Mouse (Mus musculus) hindbrain, embryonic 10.5 days (tissue): Measurements from ENCODE around the gene Mdh2. TPM values are rescaled to one million over a fixed set of nuclear protein-coding genes. Genes with fewer than 3 reads are reported as not detected.

Experiments
- DNase-seq: peaks from one replicate; pipeline ENCODE4 v3.0.0-alpha.2; 2017; ENCODE audit warnings: low spot score
- H3K27ac ChIP-seq: fragments of 300-500 bp; sonication (generic); 2 replicates; pipeline ENCODE4 v1.5.1; 2016; ENCODE audit warnings: mild to moderate bottlenecking, moderate library complexity
- H3K27me3 ChIP-seq: fragments of 300-500 bp; sonication (generic); 2 replicates; pipeline ENCODE4 v1.6.1; 2016; ENCODE audit warnings: mild to moderate bottlenecking; ENCODE audit not compliant: poor library complexity, insufficient read depth, severe bottlenecking
- H3K36me3 ChIP-seq: fragments of 300-500 bp; sonication (generic); 2 replicates; pipeline ENCODE4 v1.6.1; 2016; ENCODE audit warnings: mild to moderate bottlenecking, moderate library complexity
- H3K4me1 ChIP-seq: fragments of 300-500 bp; sonication (generic); replicated peaks from 2 replicates; pipeline ENCODE4 v1.6.1; 2016; ENCODE audit warnings: mild to moderate bottlenecking
- H3K4me3 ChIP-seq: fragments of 300-500 bp; sonication (generic); 2 replicates; pipeline ENCODE4 v1.5.1; 2016; ENCODE audit warnings: mild to moderate bottlenecking, moderate library complexity
- H3K9me3 ChIP-seq: fragments of 300-500 bp; sonication (generic); 2 replicates; pipeline ENCODE4 v1.6.1; 2016; ENCODE audit warnings: mild to moderate bottlenecking, moderate library complexity
- WGBS: fragments of 180-500 bp; shearing (Covaris S2); methylation state at CpG from one replicate; pipeline ENCODE4 v1.1.7; 2016; 5-methylcytosine and 5-hydroxymethylcytosine counted together
- polyA plus RNA-seq: library from polyadenylated mRNA; unstranded; fragments of >200 nt; fragmentation: Nextera tagmentation; extraction: Ambion mirVana; gene quantifications from 2 replicates; pipeline ENCODE4 v1.2.1, GENCODE M21; 2016

Mdh2 gene
- polyA plus RNA-seq, 1 experiment from 2014 or later, result 683 TPM

GRCm38 (mm10) chr5:135782901-135783300 lies 4.6 kb downstream of the Mdh2 start:
- 95% methylated on average over 4 of the region's 4 CpGs for WGBS
- Histone ChIP-seq H3K27me3 (no peaks in the 10 kb centered on the region), H3K4me3 (no peak overlapping the region), H3K4me1 (peaks cover 23% of the 10 kb centered on the region), H3K36me3 (peaks cover 79% of the 10 kb centered on the region), H3K27ac (no peak overlapping the region), H3K9me3 (no peaks in the 10 kb centered on the region)
- DNase-seq, result no peak

DNA sequence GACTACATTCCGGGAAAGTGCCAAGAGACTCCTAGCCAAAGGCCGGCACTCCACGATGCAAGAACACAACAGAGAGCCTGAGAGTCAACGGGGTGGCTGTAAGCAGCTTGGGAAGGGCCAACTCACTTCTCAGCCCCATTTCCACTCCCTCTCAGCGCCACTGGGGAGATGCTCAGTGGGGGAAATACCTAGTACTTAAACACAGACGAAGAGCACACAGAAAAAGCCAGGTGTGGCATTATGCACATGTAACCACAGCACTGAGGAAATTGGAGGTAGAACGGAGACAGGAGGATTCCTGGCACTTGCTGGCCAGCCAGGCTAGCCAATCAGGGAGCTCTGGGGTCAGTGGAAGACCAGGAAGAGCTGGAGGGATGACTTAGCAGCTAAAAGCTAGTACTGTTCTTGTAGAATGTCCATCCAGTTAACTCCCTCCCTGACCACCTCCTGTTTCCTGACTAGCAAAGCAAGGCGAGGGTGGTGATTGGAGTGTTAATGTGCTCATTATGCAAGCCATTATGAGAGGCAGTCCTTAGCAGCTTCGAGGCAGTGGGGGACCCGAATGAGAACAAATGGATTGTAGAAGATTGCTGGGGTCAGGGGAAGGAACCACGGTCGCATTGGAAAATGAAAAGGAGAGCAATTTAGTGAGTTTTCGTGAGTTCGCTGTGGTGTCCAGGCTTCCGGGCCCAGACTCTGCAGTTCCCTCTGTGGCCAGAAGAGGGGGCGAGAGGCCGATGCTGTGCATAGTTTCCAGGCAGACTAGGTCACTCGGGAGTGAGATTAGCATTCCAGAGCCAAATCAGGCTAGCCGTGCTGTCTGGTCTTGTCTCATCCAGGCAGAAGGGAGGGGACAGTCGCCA lies 15.9 kb downstream of the Mdh2 start:
- Histone ChIP-seq H3K4me3 (peak overlapping the region; percentile 34), H3K27me3 (peaks cover 4% of the 10 kb centered on the region; the same call in 1 of the 2 replicates), H3K27ac (peak overlapping the region; percentile 86), H3K4me1 (peaks cover 17% of the 10 kb centered on the region), H3K36me3 (peaks cover 31% of the 10 kb centered on the region), H3K9me3 (no peaks in the 10 kb centered on the region)
- DNase-seq, result peak; percentile 92
- 12% methylated on average over 20 of the region's 20 CpGs for WGBS

GRCm38 (mm10) chr5:135794859-135795181 lies 16.5 kb downstream of the Mdh2 start:
- 9% methylated on average over 5 of the region's 5 CpGs for WGBS
- Histone ChIP-seq H3K4me1 (peaks cover 17% of the 10 kb centered on the region), H3K36me3 (peaks cover 25% of the 10 kb centered on the region), H3K4me3 (peak overlapping the region; percentile 34), H3K27ac (peak overlapping the region; percentile 86), H3K9me3 (no peaks in the 10 kb centered on the region), H3K27me3 (peaks cover 4% of the 10 kb centered on the region; the same call in 1 of the 2 replicates)
- DNase-seq, result no peak

GRCm38 (mm10) chr5:135799746-135800145 lies 21.5 kb downstream of the Mdh2 start:
- Histone ChIP-seq H3K4me1 (peaks cover 35% of the 10 kb centered on the region), H3K27ac (no peak overlapping the region), H3K4me3 (no peak overlapping the region), H3K36me3 (no peaks in the 10 kb centered on the region), H3K27me3 (peaks cover 7% of the 10 kb centered on the region; the same call in 1 of the 2 replicates), H3K9me3 (no peaks in the 10 kb centered on the region)
- DNase-seq, result peak; percentile 30
- 49% methylated on average over 4 of the region's 4 CpGs for WGBS

GRCm38 (mm10) chr5:135800927-135801326 lies 22.6 kb downstream of the Mdh2 start:
- Histone ChIP-seq H3K27me3 (0 out of 2 replicates have a peak, but pooled peaks cover 4% of the 10 kb centered on the region), H3K4me3 (no peak overlapping the region), H3K36me3 (no peaks in the 10 kb centered on the region), H3K27ac (peak overlapping the region; percentile 76), H3K9me3 (no peaks in the 10 kb centered on the region), H3K4me1 (peaks cover 30% of the 10 kb centered on the region)
- 2% methylated on average over 6 of the region's 6 CpGs for WGBS
- no peak for DNase-seq

DNA sequence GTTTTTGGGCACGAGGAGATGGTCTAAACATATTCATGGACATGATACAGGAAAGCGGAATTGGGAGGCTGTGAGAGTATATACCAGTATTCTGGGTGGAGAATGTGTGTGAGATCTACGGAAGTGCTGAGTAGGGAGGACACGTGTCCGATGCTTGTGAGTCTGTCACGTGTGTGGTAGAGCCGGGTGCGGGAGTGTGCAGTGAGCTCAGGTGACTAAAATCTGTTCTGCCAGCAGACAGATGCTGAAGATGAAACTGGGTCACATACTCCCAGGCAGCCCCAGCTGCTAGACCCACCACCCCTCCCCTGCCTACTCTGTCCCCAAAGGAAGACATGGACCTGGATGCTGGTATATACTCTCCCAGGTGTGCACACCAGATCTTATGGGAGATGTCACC lies 24.4 kb downstream of the Mdh2 start:
- WGBS, result 90% methylated on average over 8 of the region's 8 CpGs

DNA sequence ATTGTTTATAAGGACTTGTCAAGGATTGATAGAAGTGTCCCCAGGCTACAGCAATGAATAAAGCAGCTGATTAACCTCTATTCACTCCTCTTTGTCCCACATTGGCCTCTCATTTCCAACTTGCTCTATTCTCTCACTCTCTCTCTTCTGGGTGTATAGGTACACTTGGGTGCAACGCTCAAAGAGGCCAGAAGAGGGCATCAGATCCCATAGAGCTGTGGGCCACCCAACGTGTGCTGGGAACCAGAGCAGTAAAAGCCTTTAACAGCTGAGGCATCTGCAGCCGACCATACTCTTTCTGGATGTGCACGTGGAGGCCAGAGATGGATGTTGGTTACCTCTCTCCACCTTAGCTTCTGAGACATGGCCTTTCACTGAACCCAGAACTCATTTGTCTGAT lies 24.9 kb downstream of the Mdh2 start:
- no peaks in the 10 kb centered on the region for H3K36me3 ChIP-seq
- DNase-seq, result no peak
- 69% methylated on average over 4 of the region's 4 CpGs for WGBS
- no peak overlapping the region for H3K27ac ChIP-seq
- H3K4me1 ChIP-seq, result peaks cover 41% of the 10 kb centered on the region
- no peak overlapping the region for H3K4me3 ChIP-seq
- no peaks in the 10 kb centered on the region for H3K9me3 ChIP-seq
- H3K27me3 ChIP-seq, result 0 out of 2 replicates have a peak, but pooled peaks cover 4% of the 10 kb centered on the region

More for the DNA sequence above, 24.4 kb downstream of the Mdh2 start:
- H3K27ac ChIP-seq, result no peak overlapping the region
- no peak for DNase-seq
- no peak overlapping the region for H3K4me3 ChIP-seq
- 0 out of 2 replicates have a peak, but pooled peaks cover 4% of the 10 kb centered on the region for H3K27me3 ChIP-seq
- peaks cover 41% of the 10 kb centered on the region for H3K4me1 ChIP-seq
- H3K36me3 ChIP-seq, result no peaks in the 10 kb centered on the region
- H3K9me3 ChIP-seq, result no peaks in the 10 kb centered on the region

GRCm38 (mm10) chr5:135803676-135804075 lies 25.4 kb downstream of the Mdh2 start:
- Histone ChIP-seq H3K4me1 (peaks cover 41% of the 10 kb centered on the region), H3K27me3 (0 out of 2 replicates have a peak, but pooled peaks cover 4% of the 10 kb centered on the region), H3K4me3 (no peak overlapping the region), H3K27ac (no peak overlapping the region), H3K36me3 (no peaks in the 10 kb centered on the region), H3K9me3 (no peaks in the 10 kb centered on the region)
- no peak for DNase-seq
- WGBS, result 87% methylated on average over 4 of the region's 4 CpGs

DNA sequence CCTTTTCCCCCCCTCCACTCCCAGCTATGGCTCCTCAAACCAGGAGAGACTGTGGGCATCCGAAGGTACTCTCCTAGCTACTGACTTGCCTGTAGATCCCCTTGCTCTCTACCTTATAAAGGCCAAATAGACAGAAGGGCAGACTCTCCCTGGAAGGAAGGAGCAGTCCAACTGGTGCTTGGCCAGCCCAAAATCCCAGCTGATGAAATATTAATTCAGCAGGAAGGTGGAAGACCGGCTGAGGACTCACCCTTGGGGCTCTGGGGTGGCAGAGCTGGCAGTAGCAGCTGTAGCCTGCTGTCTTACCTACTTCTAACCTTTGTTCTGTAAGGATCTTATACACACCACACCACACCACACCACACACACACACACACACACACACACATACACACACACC lies 26.5 kb downstream of the Mdh2 start:
- 64% methylated on average over 2 of the region's 2 CpGs for WGBS
- no peak for DNase-seq
- Histone ChIP-seq H3K27me3 (0 out of 2 replicates have a peak, but pooled peaks cover 4% of the 10 kb centered on the region), H3K36me3 (no peaks in the 10 kb centered on the region), H3K9me3 (no peaks in the 10 kb centered on the region), H3K27ac (peak overlapping the region; percentile 35; the same call in 1 of the 2 replicates), H3K4me1 (peaks cover 41% of the 10 kb centered on the region), H3K4me3 (no peak overlapping the region)

- WGBS, result 5% methylated on average over 29 of the region's 29 CpGs
- H3K9me3 ChIP-seq, result no peaks in the 10 kb centered on the region
- H3K27me3 ChIP-seq, result no peaks in the 10 kb centered on the region
- H3K4me1 ChIP-seq, result peaks cover 25% of the 10 kb centered on the region
- H3K27ac ChIP-seq, result peak within 1 kb of the TSS; percentile 86
- H3K36me3 ChIP-seq, result no peaks in the 10 kb centered on the region
- DNase-seq, result peak; percentile 90
- peak within 1 kb of the TSS; percentile 56 for H3K4me3 ChIP-seq
These were observed 28.4 kb downstream of the Mdh2 start, which contains the start of gene Srrm3 for GRCm38 (mm10) chr5:135806555-135807262. Srrm3 (plus strand) TSS chr5:135806890.

DNA sequence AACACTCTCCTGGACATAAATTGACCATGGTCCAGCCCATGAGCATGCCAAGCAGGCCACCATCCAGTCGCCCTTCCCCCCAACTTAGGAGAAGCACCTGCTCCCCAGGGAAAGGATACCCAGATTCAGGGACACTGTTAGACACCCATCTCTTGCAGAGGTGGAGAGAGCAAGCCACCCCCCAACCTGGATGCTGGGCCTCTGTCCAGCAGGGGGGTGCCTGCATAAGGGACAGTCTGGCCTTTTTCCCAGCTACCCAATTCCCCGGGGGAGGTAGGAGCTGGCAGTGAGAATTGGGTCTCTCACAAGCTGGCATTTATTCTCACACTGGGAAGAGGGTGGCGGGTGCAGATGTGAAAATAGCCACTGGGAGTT lies 29.0 kb downstream of the Mdh2 start:
- DNase-seq, result no peak
- Histone ChIP-seq H3K27me3 (no peaks in the 10 kb centered on the region), H3K9me3 (no peaks in the 10 kb centered on the region), H3K4me3 (peak overlapping the region; percentile 56), H3K4me1 (peaks cover 20% of the 10 kb centered on the region), H3K36me3 (no peaks in the 10 kb centered on the region), H3K27ac (peak overlapping the region; percentile 86)
- WGBS, result 45% methylated on average over 3 of the region's 3 CpGs

DNA sequence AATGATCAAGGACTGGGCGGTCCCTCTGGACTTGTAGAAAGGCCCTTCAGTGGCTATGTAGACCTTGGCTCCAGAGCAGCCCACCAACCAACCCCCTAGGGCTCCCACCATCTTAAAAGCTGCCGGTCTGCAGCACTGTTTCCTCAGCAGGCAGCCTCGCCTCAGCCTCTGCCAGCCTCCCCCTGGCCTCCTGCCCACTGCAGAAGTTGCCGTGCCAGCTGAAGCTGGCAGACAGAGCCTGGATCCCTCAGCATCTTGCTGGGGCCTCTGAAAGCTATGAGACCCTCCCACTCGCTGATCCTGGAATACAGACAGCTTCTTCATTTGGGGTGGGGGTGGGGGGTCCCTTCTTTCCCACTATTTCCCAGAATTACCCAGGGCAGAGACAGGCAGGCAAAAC lies 34.7 kb downstream of the Mdh2 start:
- Histone ChIP-seq H3K9me3 (no peaks in the 10 kb centered on the region), H3K4me1 (peaks cover 6% of the 10 kb centered on the region; the same call in 1 of the 2 replicates), H3K27me3 (no peaks in the 10 kb centered on the region), H3K4me3 (no peak overlapping the region), H3K36me3 (no peaks in the 10 kb centered on the region), H3K27ac (no peak overlapping the region)
- no peak for DNase-seq
- WGBS, result 76% methylated on average over 5 of the region's 5 CpGs

- Histone ChIP-seq H3K36me3 (no peaks in the 10 kb centered on the region), H3K27me3 (peaks cover 9% of the 10 kb centered on the region), H3K27ac (no peak overlapping the region), H3K9me3 (no peaks in the 10 kb centered on the region), H3K4me3 (no peak overlapping the region), H3K4me1 (peaks cover 20% of the 10 kb centered on the region)
- WGBS, result 46% methylated on average over 7 of the region's 7 CpGs
- DNase-seq, result no peak
These were observed 40.2 kb downstream of the Mdh2 start for GRCm38 (mm10) chr5:135818491-135818890.
